Mouse (Mus musculus) urinary bladder, postnatal 25 days (tissue): ENCODE results near the gene Gm20822.
"Not testable (repeated sequence)": the region's sequence is repeated elsewhere in the genome, so short reads cannot be mapped to it uniquely, and the experiment has no call there.

Experiments used
- DNase-seq: peaks from one replicate; pipeline ENCODE4 v3.0.0; 2022; ENCODE audit warnings: low spot score

Gm20822 gene

DNA sequence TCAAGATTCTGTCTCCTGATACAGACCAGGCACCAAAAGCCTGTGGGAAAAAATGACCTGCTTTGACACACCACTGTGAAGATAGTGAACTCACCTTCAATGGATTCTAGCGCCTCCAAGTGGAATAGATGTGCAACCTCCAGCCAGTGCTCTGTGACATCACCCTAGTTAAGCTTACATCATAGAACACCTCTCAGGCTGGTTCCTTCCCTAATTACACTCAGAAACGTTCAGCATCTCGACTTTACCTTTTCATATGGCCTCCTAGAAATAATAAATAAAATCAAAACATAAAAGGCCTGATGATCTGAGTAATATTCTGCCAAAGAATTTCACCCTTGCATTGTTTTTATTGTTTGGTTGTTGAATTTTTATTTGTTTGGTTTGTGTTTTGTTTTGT is at the start of gene Gm20822:
Gene Gm20822 (minus strand): TSS at position 101 of the 400 bp plus-strand sequence.
- DNase-seq = not testable (repeated sequence)
